Mouse (Mus musculus): Measurements from ENCODE around the gene Cxcl3. TPM values are rescaled to one million over a fixed set of nuclear protein-coding genes. Genes with fewer than 3 reads are reported as not detected.

Cxcl3 gene
- polyA plus RNA-seq, 1 experiment from 2014 or later = not detected

- DNase-seq (ENCODE audit: low spot score) (no peak), ATAC-seq (replicated peaks; ENCODE audit: low FRiP score, low TSS enrichment, low read depth) (no peak)
- Histone ChIP-seq H3K4me1 (replicated peaks; ENCODE audit: control insufficient read depth, insufficient read depth, low read length) (no peaks in the 10 kb centered on the region), H3K4me2 (ENCODE audit: low read length) (no peak overlapping the region), H3K9me3 (ENCODE audit: control insufficient read depth, low read length) (no peaks in the 10 kb centered on the region), H3K27me3 (replicated peaks; ENCODE audit: control insufficient read depth, insufficient read depth, low read length) (no peaks in the 10 kb centered on the region), H3K9ac (ENCODE audit: low read length) (no peak overlapping the region), H3K27ac (ENCODE audit: low read depth) (no peak overlapping the region), H3K4me3 (ENCODE audit: low read depth, low read length) (no peak overlapping the region), H3K36me3 (ENCODE audit: control insufficient read depth, insufficient read depth, low read length) (no peaks in the 10 kb centered on the region)
- WGBS = 60% methylated on average over 3 of the region's 3 CpGs
Measured at GRCm38 (mm10) chr5:90807176-90807950, 21.5 kb downstream of the Cxcl3 start.

- Histone ChIP-seq H3K4me1 (replicated peaks; ENCODE audit: control insufficient read depth, insufficient read depth, low read length) (no peaks in the 10 kb centered on the region), H3K27ac (ENCODE audit: low read depth) (no peak overlapping the region), H3K4me3 (ENCODE audit: low read depth, low read length) (no peak overlapping the region), H3K27me3 (replicated peaks; ENCODE audit: control insufficient read depth, insufficient read depth, low read length) (no peaks in the 10 kb centered on the region), H3K9ac (ENCODE audit: low read length) (no peak overlapping the region), H3K36me3 (ENCODE audit: control insufficient read depth, insufficient read depth, low read length) (no peaks in the 10 kb centered on the region), H3K9me3 (ENCODE audit: control insufficient read depth, low read length) (no peaks in the 10 kb centered on the region), H3K4me2 (ENCODE audit: low read length) (no peak overlapping the region)
- ATAC-seq (replicated peaks; ENCODE audit: low FRiP score, low TSS enrichment, low read depth) (no peak), DNase-seq (ENCODE audit: low spot score) (no peak)
Measured at GRCm38 (mm10) chr5:90819756-90820155, 33.9 kb downstream of the Cxcl3 start.

GRCm38 (mm10) chr5:90832145-90832767 lies 46.4 kb downstream of the Cxcl3 start:
- Histone ChIP-seq H3K4me1 (replicated peaks; ENCODE audit: control insufficient read depth, insufficient read depth, low read length) (no peaks in the 10 kb centered on the region; the same call in 1 of the 2 replicates), H3K36me3 (ENCODE audit: control insufficient read depth, insufficient read depth, low read length) (no peaks in the 10 kb centered on the region), H3K9ac (ENCODE audit: low read length) (no peak overlapping the region), H3K9me3 (ENCODE audit: control insufficient read depth, low read length) (no peaks in the 10 kb centered on the region), H3K4me3 (ENCODE audit: low read depth, low read length) (no peak overlapping the region), H3K4me2 (ENCODE audit: low read length) (0 out of 2 replicates have a peak overlapping the region, but pooled peaks have one; percentile 1), H3K27me3 (replicated peaks; ENCODE audit: control insufficient read depth, insufficient read depth, low read length) (no peaks in the 10 kb centered on the region), H3K27ac (ENCODE audit: low read depth) (peak overlapping the region; percentile 3; the same call in 1 of the 2 replicates)
- DNase-seq (ENCODE audit: low spot score) (no peak), ATAC-seq (replicated peaks; ENCODE audit: low FRiP score, low TSS enrichment, low read depth) (no peak)
- 47% methylated on average over 11 of the region's 11 CpGs for WGBS

DNA sequence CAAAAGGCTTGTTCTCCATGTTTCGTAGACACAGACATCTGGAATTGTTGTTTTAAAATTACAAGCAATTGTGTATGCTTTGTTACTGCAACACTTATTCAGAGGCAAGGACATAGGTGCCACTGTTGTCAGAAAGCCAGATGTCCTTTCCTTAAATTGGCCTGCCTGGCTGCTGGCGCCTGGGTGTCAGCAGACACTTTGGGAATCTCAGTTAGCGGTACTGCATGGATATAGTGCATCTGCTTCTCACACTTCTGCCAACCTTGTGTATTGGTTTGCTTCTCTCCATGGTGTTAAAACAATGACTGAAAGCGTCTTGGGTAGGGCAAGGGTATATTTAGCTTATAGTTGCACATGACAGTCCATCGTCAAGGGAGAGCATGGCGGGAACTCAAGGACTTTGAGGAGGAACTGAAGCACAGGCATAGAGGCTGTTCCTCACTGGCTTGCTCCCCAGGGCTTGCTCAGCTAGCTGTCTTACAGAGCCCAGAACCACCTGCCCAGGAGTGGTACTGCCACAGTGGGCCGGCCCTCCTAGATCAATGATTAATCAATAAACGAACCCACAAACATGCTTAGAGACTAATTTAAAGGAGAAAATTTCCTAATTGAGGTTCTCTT lies 47.0 kb downstream of the Cxcl3 start:
- Histone ChIP-seq H3K9ac (ENCODE audit: low read length) (no peak overlapping the region), H3K4me3 (ENCODE audit: low read depth, low read length) (no peak overlapping the region), H3K27me3 (replicated peaks; ENCODE audit: control insufficient read depth, insufficient read depth, low read length) (no peaks in the 10 kb centered on the region), H3K4me1 (replicated peaks; ENCODE audit: control insufficient read depth, insufficient read depth, low read length) (no peaks in the 10 kb centered on the region; the same call in 1 of the 2 replicates), H3K27ac (ENCODE audit: low read depth) (peak overlapping the region; percentile 3; the same call in 1 of the 2 replicates), H3K36me3 (ENCODE audit: control insufficient read depth, insufficient read depth, low read length) (no peaks in the 10 kb centered on the region), H3K4me2 (ENCODE audit: low read length) (no peak overlapping the region), H3K9me3 (ENCODE audit: control insufficient read depth, low read length) (no peaks in the 10 kb centered on the region)
- 84% methylated on average over 8 of the region's 8 CpGs for WGBS
- DNase-seq (ENCODE audit: low spot score) (no peak), ATAC-seq (replicated peaks; ENCODE audit: low FRiP score, low TSS enrichment, low read depth) (no peak)

- H3K27me3 ChIP-seq (replicated peaks; ENCODE audit: control insufficient read depth, insufficient read depth, low read length) = no peaks in the 10 kb centered on the region
- DNase-seq (ENCODE audit: low spot score) (no peak), ATAC-seq (replicated peaks; ENCODE audit: low FRiP score, low TSS enrichment, low read depth) (no peak)
- no peak overlapping the region for H3K27ac ChIP-seq (ENCODE audit: low read depth)
- 88% methylated on average over 4 of the region's 4 CpGs for WGBS
- H3K4me1 ChIP-seq (replicated peaks; ENCODE audit: control insufficient read depth, insufficient read depth, low read length) = no peaks in the 10 kb centered on the region; the same call in 1 of the 2 replicates
- H3K9me3 ChIP-seq (ENCODE audit: control insufficient read depth, low read length) = no peaks in the 10 kb centered on the region
- no peaks in the 10 kb centered on the region for H3K36me3 ChIP-seq (ENCODE audit: control insufficient read depth, insufficient read depth, low read length)
- no peak overlapping the region for H3K4me2 ChIP-seq (ENCODE audit: low read length)
- H3K4me3 ChIP-seq (ENCODE audit: low read depth, low read length) = no peak overlapping the region
- no peak overlapping the region for H3K9ac ChIP-seq (ENCODE audit: low read length)
Measured at GRCm38 (mm10) chr5:90834436-90834835, 48.5 kb downstream of the Cxcl3 start.

DNA sequence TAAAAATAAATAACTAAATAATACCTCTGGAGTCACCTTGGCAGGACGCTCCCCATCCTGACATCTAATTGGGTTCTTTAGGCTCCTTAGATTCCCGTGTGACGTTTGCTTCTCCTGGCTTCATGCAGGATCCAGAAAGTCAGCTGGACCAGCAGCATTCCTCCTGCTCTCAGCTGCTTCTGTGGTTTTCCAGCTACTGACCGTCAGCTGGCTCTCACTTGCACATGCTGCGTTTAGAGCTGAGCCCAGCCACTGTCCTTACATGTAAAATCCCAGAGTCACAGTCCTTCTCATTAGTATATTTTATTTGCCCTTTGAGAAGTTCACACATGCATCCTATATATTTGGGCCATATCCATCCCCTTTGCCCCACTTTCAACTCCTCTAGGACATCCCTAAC lies 52.7 kb downstream of the Cxcl3 start:
- no peak overlapping the region for H3K4me3 ChIP-seq (ENCODE audit: low read depth, low read length)
- ATAC-seq (replicated peaks; ENCODE audit: low FRiP score, low TSS enrichment, low read depth) = no peak
- H3K27ac ChIP-seq (ENCODE audit: low read depth) = no peak overlapping the region
- DNase-seq (ENCODE audit: low spot score) = no peak
- no peaks in the 10 kb centered on the region for H3K36me3 ChIP-seq (ENCODE audit: control insufficient read depth, insufficient read depth, low read length)
- H3K4me1 ChIP-seq (replicated peaks; ENCODE audit: control insufficient read depth, insufficient read depth, low read length) = no peaks in the 10 kb centered on the region
- 64% methylated on average over 5 of the region's 5 CpGs for WGBS
- no peaks in the 10 kb centered on the region for H3K27me3 ChIP-seq (replicated peaks; ENCODE audit: control insufficient read depth, insufficient read depth, low read length)
- H3K4me2 ChIP-seq (ENCODE audit: low read length) = no peak overlapping the region
- no peaks in the 10 kb centered on the region for H3K9me3 ChIP-seq (ENCODE audit: control insufficient read depth, low read length)
- no peak overlapping the region for H3K9ac ChIP-seq (ENCODE audit: low read length)

Small RNA genes within 50 kb of the gene (microRNA-seq; reads per million reads assigned to microRNA genes)
- not detected for gene Gm24322

Other genes with a start within 250 kb of the Cxcl3 start
- gene 5830473C10Rik, start 225.0 kb upstream of the Cxcl3 start, polyA plus RNA-seq (2014; fragmentation: Nextera tagmentation; extraction: Ambion mirVana) = 0.18 and 0.20 TPM in 2 replicates
- gene Rassf6, start 145.4 kb upstream of the Cxcl3 start, polyA plus RNA-seq (2014; fragmentation: Nextera tagmentation; extraction: Ambion mirVana) = 11.7 and 12.0 TPM in 2 replicates
- 0.34 TPM in 2 replicates for gene Cxcl5, start 26.7 kb upstream of the Cxcl3 start, polyA plus RNA-seq (2014; fragmentation: Nextera tagmentation; extraction: Ambion mirVana)
- gene Ppbp, start 17.6 kb upstream of the Cxcl3 start, polyA plus RNA-seq (2014; fragmentation: Nextera tagmentation; extraction: Ambion mirVana) = 2.8 and 3.5 TPM in 2 replicates
- gene Pf4, start 13.7 kb upstream of the Cxcl3 start, polyA plus RNA-seq (2014; fragmentation: Nextera tagmentation; extraction: Ambion mirVana) = 44.3 and 55.9 TPM in 2 replicates
- gene Cxcl15, start 8.4 kb downstream of the Cxcl3 start, polyA plus RNA-seq (2014; fragmentation: Nextera tagmentation; extraction: Ambion mirVana) = 0.19 TPM in 1 of 2 replicates, not detected in the other
- gene Cxcl1, start 105.1 kb downstream of the Cxcl3 start, polyA plus RNA-seq (2014; fragmentation: Nextera tagmentation; extraction: Ambion mirVana) = 0.42 and 1.1 TPM in 2 replicates
- not detected in 2 replicates for gene Cxcl2, start 117.8 kb downstream of the Cxcl3 start, polyA plus RNA-seq (2014; fragmentation: Nextera tagmentation; extraction: Ambion mirVana)
- gene Mthfd2l, start 145.0 kb downstream of the Cxcl3 start, polyA plus RNA-seq (2014; fragmentation: Nextera tagmentation; extraction: Ambion mirVana) = 46.8 and 49.7 TPM in 2 replicates
- 0.09 TPM in 1 of 2 replicates, not detected in the other for gene Epgn, start 241.4 kb downstream of the Cxcl3 start, polyA plus RNA-seq (2014; fragmentation: Nextera tagmentation; extraction: Ambion mirVana)

Data from intestine, embryonic 14.5 days (tissue).